Mouse (Mus musculus): Measurements from ENCODE around the gene Krt222. TPM values are rescaled to one million over a fixed set of nuclear protein-coding genes. Genes with fewer than 3 reads are reported as not detected.

Krt222 gene
- total and polyA plus RNA-seq, 3 experiments = 0.05 TPM; not detected in 2

DNA sequence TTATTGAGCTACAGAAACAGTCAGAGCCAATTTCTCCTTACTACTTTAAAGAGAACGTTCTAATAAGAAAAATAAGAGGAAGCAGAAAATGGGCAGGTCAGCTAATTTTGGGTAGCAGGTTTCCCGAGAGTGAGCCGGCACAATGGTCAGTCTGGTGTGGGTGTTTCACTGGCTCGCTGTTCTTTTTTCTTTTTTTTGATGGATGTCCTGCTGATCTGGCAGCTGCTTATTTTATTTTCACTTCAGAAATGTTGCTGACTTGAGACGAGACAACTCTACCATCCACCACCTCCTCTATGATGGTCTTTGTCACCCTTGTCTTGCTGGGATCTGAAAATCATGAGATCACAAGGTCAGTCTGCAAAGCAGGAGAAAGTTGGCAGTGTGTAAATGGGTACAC is 36.1 kb upstream of the Krt222 start:
- no peak for DNase-seq (ENCODE audit: low spot score)
- no peak for TF ChIP-seq POLR2AphosphoS5 (IDR thresholded peaks at IDR 0.05; ENCODE audit: insufficient replicate concordance, low read depth, low read length)
- TF ChIP-seq TAL1 (conservative IDR thresholded peaks at IDR 0.05; ENCODE audit: low read depth, low read length) = no peak
- H3K27me3 ChIP-seq (ENCODE audit: insufficient read depth, low read length) = peaks cover 9% of the 10 kb centered on the region; the same call in 1 of the 2 replicates
- no peak overlapping the region for H3K4me3 ChIP-seq (ENCODE audit: low read depth, low read length)
- ATAC-seq (ENCODE audit: extremely low read depth, insufficient number of reproducible peaks, low FRiP score, poor library complexity, severe bottlenecking) = no peak
- H3K4me1 ChIP-seq (ENCODE audit: insufficient read depth, low read depth, low read length) = no peaks in the 10 kb centered on the region
- no peaks in the 10 kb centered on the region for H3K36me3 ChIP-seq (replicated peaks)
- H3K9me3 ChIP-seq (replicated peaks) = no peaks in the 10 kb centered on the region

DNA sequence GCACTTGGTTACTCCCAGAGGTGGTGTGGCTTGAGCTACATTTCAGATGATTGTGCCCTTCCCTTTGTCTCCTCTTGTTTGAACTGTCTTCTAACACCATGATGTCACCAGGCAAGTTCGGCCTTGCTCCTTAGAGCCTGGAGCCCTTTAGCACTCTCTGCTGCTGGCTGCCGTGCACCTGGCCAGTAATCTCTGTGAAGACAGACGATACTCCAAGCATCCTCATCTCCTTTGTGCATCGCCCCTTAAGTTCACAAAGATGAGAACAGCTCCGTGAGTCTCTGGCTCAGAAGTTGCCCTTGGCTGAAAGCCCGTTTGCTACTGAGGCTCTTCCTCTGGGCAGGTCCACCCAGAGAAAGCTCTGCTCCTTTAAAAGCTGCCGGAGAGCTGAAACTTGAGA is 32.9 kb upstream of the Krt222 start:
- Histone ChIP-seq H3K36me3 (replicated peaks) (no peaks in the 10 kb centered on the region), H3K4me1 (ENCODE audit: insufficient read depth, low read depth, low read length) (no peaks in the 10 kb centered on the region), H3K27me3 (ENCODE audit: insufficient read depth, low read length) (peaks cover 10% of the 10 kb centered on the region; the same call in 1 of the 2 replicates), H3K4me3 (ENCODE audit: low read depth, low read length) (no peak overlapping the region), H3K9me3 (replicated peaks) (no peaks in the 10 kb centered on the region)
- DNase-seq (ENCODE audit: low spot score) = no peak
- TF ChIP-seq GATA1 (IDR thresholded peaks at IDR 0.05; ENCODE audit: borderline replicate concordance, low read length) (no peak), POLR2AphosphoS5 (IDR thresholded peaks at IDR 0.05; ENCODE audit: insufficient replicate concordance, low read depth, low read length) (no peak), TAL1 (conservative IDR thresholded peaks at IDR 0.05; ENCODE audit: low read depth, low read length) (no peak), GATA2 (IDR thresholded peaks at IDR 0.05; ENCODE audit: borderline replicate concordance, low read depth, low read length) (no peak), CTCF (IDR thresholded peaks at IDR 0.05; ENCODE audit: low read depth, low read length) (no peak)
- ATAC-seq (ENCODE audit: extremely low read depth, insufficient number of reproducible peaks, low FRiP score, poor library complexity, severe bottlenecking) = no peak

DNA sequence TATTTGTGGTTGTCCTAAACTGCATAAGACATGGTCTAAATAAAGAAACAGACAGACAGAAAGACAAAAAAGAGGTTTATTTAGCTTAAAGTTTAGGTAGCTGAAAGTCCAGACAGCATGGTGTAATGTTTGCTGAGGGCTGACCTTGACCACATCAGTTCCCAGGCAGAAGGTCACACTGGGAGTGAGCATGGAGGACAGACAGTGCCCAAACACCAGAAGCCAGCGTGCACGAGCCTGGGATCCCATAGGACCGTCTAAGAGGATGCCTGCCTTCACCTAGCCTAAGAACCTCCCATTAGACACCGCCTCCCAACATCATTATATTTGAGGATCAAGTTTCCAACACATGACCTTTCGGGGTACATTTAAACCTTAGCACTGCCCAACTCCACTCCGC is 31.7 kb upstream of the Krt222 start:
- no peak overlapping the region for H3K4me3 ChIP-seq (ENCODE audit: low read depth, low read length)
- H3K4me1 ChIP-seq (ENCODE audit: insufficient read depth, low read depth, low read length) = no peaks in the 10 kb centered on the region
- no peak for TF ChIP-seq POLR2AphosphoS5 (IDR thresholded peaks at IDR 0.05; ENCODE audit: insufficient replicate concordance, low read depth, low read length)
- TF ChIP-seq GATA1 (IDR thresholded peaks at IDR 0.05; ENCODE audit: borderline replicate concordance, low read length) = no peak
- TF ChIP-seq TAL1 (conservative IDR thresholded peaks at IDR 0.05; ENCODE audit: low read depth, low read length) = no peak
- no peak for TF ChIP-seq CTCF (IDR thresholded peaks at IDR 0.05; ENCODE audit: low read depth, low read length)
- no peak for TF ChIP-seq GATA2 (IDR thresholded peaks at IDR 0.05; ENCODE audit: borderline replicate concordance, low read depth, low read length)
- peaks cover 10% of the 10 kb centered on the region; the same call in 1 of the 2 replicates for H3K27me3 ChIP-seq (ENCODE audit: insufficient read depth, low read length)
- DNase-seq (ENCODE audit: low spot score) = no peak
- H3K36me3 ChIP-seq (replicated peaks) = no peaks in the 10 kb centered on the region
- ATAC-seq (ENCODE audit: extremely low read depth, insufficient number of reproducible peaks, low FRiP score, poor library complexity, severe bottlenecking) = no peak
- no peaks in the 10 kb centered on the region for H3K9me3 ChIP-seq (replicated peaks)

DNA sequence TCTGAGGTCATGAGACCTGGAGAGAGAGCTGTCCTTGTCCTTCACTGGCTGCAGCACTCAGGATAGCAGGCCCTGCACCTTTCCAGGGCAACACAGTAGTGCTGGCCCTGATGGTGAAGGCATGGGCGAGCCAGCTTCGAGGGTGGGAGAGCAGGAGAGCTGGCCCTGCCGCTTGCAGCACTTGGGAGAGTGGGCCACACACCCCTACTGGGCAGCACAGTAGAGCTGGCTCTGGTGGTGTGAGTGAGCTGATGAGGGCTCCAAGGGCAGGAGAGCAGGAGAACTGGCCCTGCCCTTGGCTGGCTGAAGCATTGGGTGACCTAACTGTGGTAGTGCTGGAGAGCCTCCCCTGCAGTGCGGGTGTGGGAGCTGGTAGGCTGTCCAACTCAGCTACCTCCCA is 28.8 kb upstream of the Krt222 start:
- TF ChIP-seq GATA1 (IDR thresholded peaks at IDR 0.05; ENCODE audit: borderline replicate concordance, low read length) (no peak), GATA2 (IDR thresholded peaks at IDR 0.05; ENCODE audit: borderline replicate concordance, low read depth, low read length) (no peak), POLR2AphosphoS5 (IDR thresholded peaks at IDR 0.05; ENCODE audit: insufficient replicate concordance, low read depth, low read length) (no peak), TAL1 (conservative IDR thresholded peaks at IDR 0.05; ENCODE audit: low read depth, low read length) (no peak), CTCF (IDR thresholded peaks at IDR 0.05; ENCODE audit: low read depth, low read length) (no peak)
- Histone ChIP-seq H3K4me3 (ENCODE audit: low read depth, low read length) (no peak overlapping the region), H3K4me1 (ENCODE audit: insufficient read depth, low read depth, low read length) (no peaks in the 10 kb centered on the region), H3K36me3 (replicated peaks) (no peaks in the 10 kb centered on the region), H3K9me3 (replicated peaks) (no peaks in the 10 kb centered on the region), H3K27me3 (ENCODE audit: insufficient read depth, low read length) (peaks cover 10% of the 10 kb centered on the region; the same call in 1 of the 2 replicates)
- ATAC-seq (ENCODE audit: extremely low read depth, insufficient number of reproducible peaks, low FRiP score, poor library complexity, severe bottlenecking) (no peak), DNase-seq (ENCODE audit: low spot score) (no peak)

DNA sequence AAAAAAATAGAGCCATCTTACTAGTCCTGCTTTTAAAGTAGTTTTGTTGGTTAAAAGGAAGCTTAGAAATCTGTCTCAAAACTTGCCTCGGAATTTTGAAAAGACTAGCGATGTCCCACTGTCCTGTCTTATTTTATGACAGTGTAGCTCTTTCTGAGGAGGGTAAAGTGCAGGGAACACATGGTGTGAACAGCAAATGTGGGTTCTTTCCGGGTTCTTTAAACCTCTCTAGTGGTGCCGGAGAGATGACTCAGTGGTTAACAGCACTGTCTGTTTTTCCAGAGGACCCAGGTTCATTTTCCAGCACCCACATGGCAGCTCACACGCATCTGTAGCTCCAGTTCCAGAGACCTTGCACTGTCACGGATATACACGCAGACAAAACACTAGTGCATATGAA is 25.3 kb upstream of the Krt222 start:
- Histone ChIP-seq H3K36me3 (replicated peaks) (no peaks in the 10 kb centered on the region), H3K27me3 (ENCODE audit: insufficient read depth, low read length) (peaks cover 10% of the 10 kb centered on the region), H3K4me3 (ENCODE audit: low read depth, low read length) (no peak overlapping the region), H3K4me1 (ENCODE audit: insufficient read depth, low read depth, low read length) (no peaks in the 10 kb centered on the region), H3K9me3 (replicated peaks) (no peaks in the 10 kb centered on the region)
- DNase-seq (ENCODE audit: low spot score) (no peak), ATAC-seq (ENCODE audit: extremely low read depth, insufficient number of reproducible peaks, low FRiP score, poor library complexity, severe bottlenecking) (no peak)
- TF ChIP-seq CTCF (IDR thresholded peaks at IDR 0.05; ENCODE audit: low read depth, low read length) (no peak), TAL1 (conservative IDR thresholded peaks at IDR 0.05; ENCODE audit: low read depth, low read length) (no peak), GATA1 (IDR thresholded peaks at IDR 0.05; ENCODE audit: borderline replicate concordance, low read length) (no peak), GATA2 (IDR thresholded peaks at IDR 0.05; ENCODE audit: borderline replicate concordance, low read depth, low read length) (no peak), POLR2AphosphoS5 (IDR thresholded peaks at IDR 0.05; ENCODE audit: insufficient replicate concordance, low read depth, low read length) (no peak)

DNA sequence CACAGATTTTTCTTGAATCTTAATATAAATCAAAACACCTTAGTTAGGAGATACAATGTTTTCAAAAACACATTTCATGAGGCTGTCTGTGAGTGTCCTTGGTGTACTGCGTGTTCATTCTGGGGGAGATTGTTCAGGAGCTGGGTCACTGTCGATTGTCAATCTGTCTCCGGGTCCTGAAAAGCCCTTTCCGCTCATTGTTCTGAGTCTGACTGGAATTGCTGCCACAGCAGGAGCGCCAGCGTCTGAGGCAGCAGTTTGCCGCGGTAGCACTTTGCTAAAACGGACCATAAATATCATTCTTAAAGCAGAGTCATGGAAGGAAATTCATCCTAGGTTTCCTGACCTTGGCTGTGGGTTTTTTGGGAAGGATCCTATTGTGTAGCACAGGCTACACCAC is 21.9 kb upstream of the Krt222 start:
- Histone ChIP-seq H3K9me3 (replicated peaks) (no peaks in the 10 kb centered on the region), H3K4me1 (ENCODE audit: insufficient read depth, low read depth, low read length) (no peaks in the 10 kb centered on the region), H3K36me3 (replicated peaks) (no peaks in the 10 kb centered on the region), H3K27me3 (ENCODE audit: insufficient read depth, low read length) (peaks cover 5% of the 10 kb centered on the region), H3K4me3 (ENCODE audit: low read depth, low read length) (no peak overlapping the region)
- no peak for DNase-seq (ENCODE audit: low spot score)
- TF ChIP-seq TAL1 (conservative IDR thresholded peaks at IDR 0.05; ENCODE audit: low read depth, low read length) = no peak
- no peak for TF ChIP-seq CTCF (IDR thresholded peaks at IDR 0.05; ENCODE audit: low read depth, low read length)
- ATAC-seq (ENCODE audit: extremely low read depth, insufficient number of reproducible peaks, low FRiP score, poor library complexity, severe bottlenecking) = no peak

DNA sequence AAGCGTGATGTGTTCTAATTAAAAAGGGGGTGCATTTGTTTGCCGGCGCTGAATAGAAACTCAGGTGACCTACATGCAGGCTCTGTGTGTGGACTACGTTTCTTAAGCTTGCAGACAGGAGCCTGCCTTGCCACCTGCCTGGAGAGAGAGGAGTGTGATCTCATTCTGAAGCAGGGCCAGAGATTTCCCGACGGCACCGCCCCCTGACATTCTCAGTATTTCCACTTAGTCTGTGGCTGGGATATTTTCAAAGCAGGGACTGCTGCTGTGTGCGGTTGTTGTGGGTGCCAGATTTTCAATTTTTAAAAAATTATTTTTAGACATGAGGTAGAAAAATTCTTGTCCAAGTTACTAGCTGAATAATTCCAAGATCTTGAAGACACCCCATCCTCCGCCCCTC is 21.3 kb upstream of the Krt222 start:
- Histone ChIP-seq H3K9me3 (replicated peaks) (no peaks in the 10 kb centered on the region), H3K36me3 (replicated peaks) (no peaks in the 10 kb centered on the region), H3K4me3 (ENCODE audit: low read depth, low read length) (no peak overlapping the region), H3K4me1 (ENCODE audit: insufficient read depth, low read depth, low read length) (no peaks in the 10 kb centered on the region), H3K27me3 (ENCODE audit: insufficient read depth, low read length) (peaks cover 5% of the 10 kb centered on the region)
- TF ChIP-seq GATA2 (IDR thresholded peaks at IDR 0.05; ENCODE audit: borderline replicate concordance, low read depth, low read length) = no peak
- TF ChIP-seq CTCF (IDR thresholded peaks at IDR 0.05; ENCODE audit: low read depth, low read length) = no peak
- TF ChIP-seq GATA1 (IDR thresholded peaks at IDR 0.05; ENCODE audit: borderline replicate concordance, low read length) = no peak
- TF ChIP-seq TAL1 (conservative IDR thresholded peaks at IDR 0.05; ENCODE audit: low read depth, low read length) = no peak
- TF ChIP-seq POLR2AphosphoS5 (IDR thresholded peaks at IDR 0.05; ENCODE audit: insufficient replicate concordance, low read depth, low read length) = no peak
- no peak for ATAC-seq (ENCODE audit: extremely low read depth, insufficient number of reproducible peaks, low FRiP score, poor library complexity, severe bottlenecking)
- no peak for DNase-seq (ENCODE audit: low spot score)

Data from G1E (cell line).